Mouse (Mus musculus) E14TG2a.4 (cell line): ENCODE measurements around the gene Arntl2.

ENCODE experiments used
- H3K27me3 ChIP-seq: 2 replicates; pipeline ENCODE4 v1.6.1; 2014; ENCODE audit warnings: low read length, control low read depth; ENCODE audit not compliant: insufficient read depth
- H3K36me3 ChIP-seq: 2 replicates; pipeline ENCODE4 v1.6.1; 2014; ENCODE audit warnings: low read length, control low read depth; ENCODE audit not compliant: insufficient read depth
- H3K4me1 ChIP-seq: replicated peaks from 2 replicates; pipeline ENCODE4 v1.6.1; 2014; ENCODE audit warnings: low read depth, low read length, control low read depth
- H3K4me3 ChIP-seq: replicated peaks from 2 replicates; pipeline ENCODE4 v1.5.1; 2014; ENCODE audit warnings: mild to moderate bottlenecking, low read length
- H3K9me3 ChIP-seq: 2 replicates; pipeline ENCODE4 v1.6.1; 2014; ENCODE audit warnings: low read length, control low read depth
- CTCF ChIP-seq: conservative IDR thresholded peaks from 2 replicates; pipeline ENCODE4 v1.5.1; 2014; ENCODE audit warnings: low read length
- NANOG ChIP-seq: IDR thresholded peaks from 2 replicates; pipeline ENCODE4 v1.6.1; 2014; ENCODE audit warnings: borderline replicate concordance, low read length, mixed read lengths
- POU5F1 ChIP-seq: IDR thresholded peaks from 2 replicates; pipeline ENCODE4 v1.6.1; 2014; ENCODE audit warnings: low read length, borderline replicate concordance

The Arntl2 gene

DNA sequence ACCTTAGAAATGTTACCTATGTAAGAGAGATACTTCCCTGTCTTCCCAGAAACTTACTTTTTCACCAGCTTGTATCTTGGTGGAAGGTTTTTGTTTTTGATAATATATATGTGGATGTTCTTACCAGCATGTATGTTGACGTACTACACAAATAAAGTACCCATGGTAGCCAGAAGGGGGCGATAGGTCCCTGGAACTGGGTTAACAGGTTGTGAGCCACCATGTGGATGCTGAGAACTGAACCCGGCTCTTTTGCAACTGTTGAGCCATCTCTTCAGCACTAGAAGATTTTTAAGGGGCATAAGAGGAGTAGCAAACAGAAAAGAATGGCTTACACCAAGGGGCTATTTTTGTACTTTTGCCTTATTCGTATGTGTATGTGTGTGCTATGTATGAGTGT, 69.8 kb downstream of the Arntl2 start:
- TF ChIP-seq CTCF: peak; percentile 73
- no peak for TF ChIP-seq POU5F1
- TF ChIP-seq NANOG: no peak
- H3K36me3 ChIP-seq: no peaks in the 10 kb centered on the region
- peaks cover 7% of the 10 kb centered on the region; the same call in 1 of the 2 replicates for H3K27me3 ChIP-seq
- peaks cover 8% of the 10 kb centered on the region; the same call in 1 of the 2 replicates for H3K9me3 ChIP-seq
- no peak overlapping the region for H3K4me3 ChIP-seq
- H3K4me1 ChIP-seq: peaks cover 7% of the 10 kb centered on the region; the same call in 1 of the 2 replicates

DNA sequence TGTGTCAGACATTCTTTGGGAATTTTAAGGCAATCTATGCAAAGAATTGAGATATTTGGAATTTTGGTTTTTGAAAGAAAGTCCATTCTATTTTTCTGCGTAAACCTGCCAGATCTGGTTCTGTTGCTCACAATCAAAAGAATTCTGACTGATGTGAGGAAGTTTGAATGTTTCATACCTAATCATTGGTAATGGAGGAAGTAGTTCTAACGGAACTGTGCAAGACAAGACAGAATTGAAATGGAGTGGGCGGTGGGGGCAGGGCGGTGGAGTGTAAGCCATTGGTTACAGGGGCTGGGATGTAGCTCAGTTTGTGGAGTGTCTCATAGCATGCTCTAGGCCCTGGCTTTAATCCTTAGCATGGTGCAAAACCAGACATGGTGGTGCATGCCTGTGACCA, 76.1 kb downstream of the Arntl2 start:
- Histone ChIP-seq H3K4me1 (peaks cover 5% of the 10 kb centered on the region; the same call in 1 of the 2 replicates), H3K4me3 (no peak overlapping the region), H3K9me3 (peaks cover 7% of the 10 kb centered on the region), H3K36me3 (no peaks in the 10 kb centered on the region), H3K27me3 (peaks cover 17% of the 10 kb centered on the region)
- TF ChIP-seq POU5F1 (no peak), NANOG (no peak), CTCF (no peak)

- no peaks in the 10 kb centered on the region; the same call in 1 of the 2 replicates for H3K4me1 ChIP-seq
- peaks cover 17% of the 10 kb centered on the region for H3K27me3 ChIP-seq
- peaks cover 15% of the 10 kb centered on the region for H3K9me3 ChIP-seq
- H3K4me3 ChIP-seq: 0 out of 2 replicates have a peak overlapping the region, but pooled peaks have one; percentile 26
- no peaks in the 10 kb centered on the region for H3K36me3 ChIP-seq
- TF ChIP-seq NANOG: no peak
- no peak for TF ChIP-seq POU5F1
- TF ChIP-seq CTCF: no peak
These were observed 78.6 kb downstream of the Arntl2 start for GRCm38 (mm10) chr6:146874415-146874814.

DNA sequence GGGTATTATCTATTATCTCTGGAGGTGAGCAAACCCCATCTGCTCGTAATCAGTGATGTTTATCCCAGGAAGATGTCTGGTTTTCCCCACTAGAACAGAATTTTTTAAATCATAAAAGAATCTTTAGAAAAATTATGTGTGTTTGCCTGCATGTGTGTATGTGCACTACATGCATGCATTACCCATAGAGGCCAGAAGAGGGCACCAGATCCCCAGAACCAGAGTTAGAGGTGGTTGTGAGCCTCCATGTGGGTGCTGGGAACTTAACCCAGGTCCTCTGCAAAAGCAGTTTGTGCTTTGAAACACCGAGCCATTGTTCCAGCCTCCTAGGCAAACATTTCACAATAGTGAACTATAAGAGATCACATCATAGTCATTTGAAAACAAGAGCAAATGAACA, 81.0 kb downstream of the Arntl2 start:
- peaks cover 10% of the 10 kb centered on the region for H3K27me3 ChIP-seq
- TF ChIP-seq POU5F1 (no peak), CTCF (peak; percentile 60)
- H3K4me1 ChIP-seq: no peaks in the 10 kb centered on the region; the same call in 1 of the 2 replicates
- no peak overlapping the region for H3K4me3 ChIP-seq
- no peaks in the 10 kb centered on the region for H3K36me3 ChIP-seq
- peaks cover 12% of the 10 kb centered on the region for H3K9me3 ChIP-seq

- H3K4me3 ChIP-seq: no peak overlapping the region
- H3K4me1 ChIP-seq: no peaks in the 10 kb centered on the region; the same call in 1 of the 2 replicates
- peaks cover 10% of the 10 kb centered on the region for H3K27me3 ChIP-seq
- H3K9me3 ChIP-seq: peaks cover 12% of the 10 kb centered on the region
- H3K36me3 ChIP-seq: no peaks in the 10 kb centered on the region
- TF ChIP-seq NANOG: no peak
- no peak for TF ChIP-seq CTCF
- TF ChIP-seq POU5F1: no peak
These were observed 81.7 kb downstream of the Arntl2 start for GRCm38 (mm10) chr6:146877425-146878045.

DNA sequence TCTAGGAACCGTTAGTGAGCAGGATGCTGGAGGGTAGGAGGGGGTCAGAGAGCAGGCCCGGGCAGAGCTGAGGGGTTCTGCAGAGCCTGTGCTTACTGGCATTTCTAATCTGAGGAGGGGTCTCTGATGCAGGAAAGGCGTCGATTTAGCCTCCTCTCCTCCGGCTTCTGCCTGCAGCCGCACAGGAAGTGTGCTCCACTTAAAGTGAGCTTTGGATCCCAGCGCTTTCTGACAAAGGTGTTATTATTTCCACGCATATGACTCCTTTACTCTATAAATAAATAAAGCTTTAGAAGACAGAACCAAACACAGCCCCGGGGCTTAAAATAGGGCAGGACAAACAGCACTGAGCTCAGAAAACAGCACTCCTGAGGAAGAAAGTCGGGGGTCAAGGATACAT, 83.1 kb downstream of the Arntl2 start:
- no peaks in the 10 kb centered on the region; the same call in 1 of the 2 replicates for H3K4me1 ChIP-seq
- no peaks in the 10 kb centered on the region for H3K36me3 ChIP-seq
- peaks cover 19% of the 10 kb centered on the region for H3K27me3 ChIP-seq
- no peak overlapping the region for H3K4me3 ChIP-seq
- peaks cover 12% of the 10 kb centered on the region for H3K9me3 ChIP-seq
- TF ChIP-seq POU5F1 (no peak), CTCF (no peak), NANOG (no peak)

GRCm38 (mm10) chr6:146879856-146880255, 84.0 kb downstream of the Arntl2 start:
- no peak for TF ChIP-seq CTCF
- TF ChIP-seq NANOG: no peak
- TF ChIP-seq POU5F1: no peak
- Histone ChIP-seq H3K4me3 (no peak overlapping the region), H3K27me3 (peaks cover 14% of the 10 kb centered on the region), H3K9me3 (peaks cover 12% of the 10 kb centered on the region), H3K4me1 (peaks cover 4% of the 10 kb centered on the region), H3K36me3 (no peaks in the 10 kb centered on the region)

DNA sequence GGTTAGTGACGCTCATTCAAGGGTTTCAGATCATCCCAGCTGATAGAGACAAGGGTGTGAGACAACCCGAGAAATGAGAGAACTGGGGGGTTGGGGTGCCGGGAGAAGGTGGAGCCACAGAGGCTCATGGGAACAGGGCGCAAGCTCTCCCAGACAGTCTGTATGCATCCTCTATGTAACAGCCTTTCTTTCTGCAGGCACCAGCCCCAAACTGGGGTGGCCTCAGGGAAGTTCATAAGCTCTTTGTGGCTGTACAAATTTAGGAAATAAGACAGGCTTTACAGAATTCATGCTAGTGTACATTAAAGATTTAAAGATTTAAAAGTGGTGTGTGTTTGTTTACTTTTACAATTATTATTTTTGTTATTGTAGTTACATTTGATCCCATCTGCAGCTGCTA, 84.4 kb downstream of the Arntl2 start:
- H3K27me3 ChIP-seq: peaks cover 12% of the 10 kb centered on the region; the same call in 1 of the 2 replicates
- H3K36me3 ChIP-seq: no peaks in the 10 kb centered on the region
- peaks cover 7% of the 10 kb centered on the region for H3K4me1 ChIP-seq
- H3K9me3 ChIP-seq: peaks cover 12% of the 10 kb centered on the region
- TF ChIP-seq POU5F1 (no peak), CTCF (no peak), NANOG (no peak)
- H3K4me3 ChIP-seq: no peak overlapping the region
